9 mouse cellular contexts compared by ENCODE assay signal in genomic region chr17:26999996-27000395, GRCm38 (mm10). TPM values are rescaled to one million over a fixed set of nuclear protein-coding genes. Genes with fewer than 3 reads are reported as not detected.
DNase-seq lines count a peak whose midpoint lies in the region; ATAC-seq and TF ChIP-seq lines count a peak whose summit lies in the region.
"Had no signal": no experiment of that assay in that cellular context is flagged by ENCODE, and none has a peak within 500 bp of the region (broad histone marks: within the 10 kb centered on the region; RNA-seq: fewer than 3 reads in every experiment).

No protein-coding gene starts in this region.

- no peaks in the 10 kb centered on the region; the same call in 1 of the 2 replicates for H3K27me3 ChIP-seq in neural tube, embryonic 13.5 days
- no peaks in the 10 kb centered on the region for H3K27me3 ChIP-seq in intestine, postnatal 0 days (replicated peaks; ENCODE audit: control insufficient read depth, insufficient read depth, low read length)
- H3K27me3 ChIP-seq: neural tube, embryonic 12.5 days had no signal

- TF ChIP-seq CTCF in intestine, postnatal 0 days (IDR thresholded peaks at IDR 0.05; ENCODE audit: low read depth): no peak

- DNase-seq in gastrocnemius, adult 18-20 months (ENCODE audit: low spot score): peak; percentile 15
- DNase-seq in gastrocnemius, postnatal 4 days (ENCODE audit: low spot score in 2 of 2): no peak
- DNase-seq in neural tube, embryonic 10.5 days (ENCODE audit: extremely low spot score, low spot score): no peak
- DNase-seq in right cerebral cortex, postnatal 14 days: peak; percentile 47
- DNase-seq in adrenal gland, postnatal 10 days: no peak
- no peak for DNase-seq in urinary bladder, postnatal 4 days (ENCODE audit: low spot score in 2 of 2)

- no peak overlapping the region for H3K9ac ChIP-seq in neural tube, embryonic 13.5 days
- H3K9ac ChIP-seq in intestine, postnatal 0 days (ENCODE audit: low read depth, low read length): no peak overlapping the region
- H3K9ac ChIP-seq: neural tube, embryonic 12.5 days had no signal

- no peaks in the 10 kb centered on the region for H3K9me3 ChIP-seq in neural tube, embryonic 13.5 days
- no peaks in the 10 kb centered on the region for H3K9me3 ChIP-seq in intestine, postnatal 0 days (ENCODE audit: control insufficient read depth)
- H3K9me3 ChIP-seq: neural tube, embryonic 12.5 days had no signal

- H3K4me2 ChIP-seq in neural tube, embryonic 13.5 days: no peak overlapping the region
- peak overlapping the region; percentile 35 for H3K4me2 ChIP-seq in intestine, postnatal 0 days (replicated peaks; ENCODE audit: low read depth)
- H3K4me2 ChIP-seq: neural tube, embryonic 12.5 days had no signal

- no peak for ATAC-seq in neural tube, embryonic 13.5 days (ENCODE audit: low read depth)
- ATAC-seq in intestine, postnatal 0 days: no peak

- peaks cover 6% of the 10 kb centered on the region for H3K4me1 ChIP-seq in neural tube, embryonic 13.5 days (replicated peaks)
- H3K4me1 ChIP-seq in intestine, postnatal 0 days (replicated peaks; ENCODE audit: control insufficient read depth, insufficient read depth, low read length): no peaks in the 10 kb centered on the region; the same call in none of the 2 replicates
- H3K4me1 ChIP-seq: neural tube, embryonic 12.5 days had no signal

- 73% methylated on average over 12 of the region's 12 CpGs for WGBS in neural tube, embryonic 13.5 days
- 63% methylated on average over 12 of the region's 12 CpGs for WGBS in intestine, postnatal 0 days

- no peaks in the 10 kb centered on the region for H3K36me3 ChIP-seq in neural tube, embryonic 13.5 days
- no peaks in the 10 kb centered on the region for H3K36me3 ChIP-seq in intestine, postnatal 0 days (ENCODE audit: control insufficient read depth, insufficient read depth)

- no peak overlapping the region for H3K4me3 ChIP-seq in neural tube, embryonic 13.5 days
- no peak overlapping the region for H3K4me3 ChIP-seq in intestine, postnatal 0 days (ENCODE audit: low read depth, low read length)
- H3K4me3 ChIP-seq: neural tube, embryonic 12.5 days had no signal

- H3K27ac ChIP-seq in neural tube, embryonic 13.5 days (replicated peaks): peak overlapping the region; percentile 38; the same call in 1 of the 2 replicates
- no peak overlapping the region for H3K27ac ChIP-seq in intestine, postnatal 0 days (ENCODE audit: low read depth, low read length)
- H3K27ac ChIP-seq: neural tube, embryonic 12.5 days had no signal

RNA-seq across cellular contexts. Expression of gene Zbtb9, which starts 27.0 kb away (rescaled TPM):
- total RNA-seq in gastrocnemius, adult 18-20 months (2021): under 1 TPM; 0.66 TPM
- total RNA-seq in gastrocnemius, postnatal 4 days (2021): 1 to 10 TPM; 4.1 to 4.8 TPM
- 17.8 and 19.8 TPM in 2 replicates for polyA plus RNA-seq in neural tube, embryonic 13.5 days (2015; fragmentation: Nextera tagmentation; extraction: Ambion mirVana)
- 6.5 and 6.7 TPM in 2 replicates for polyA plus RNA-seq in intestine, postnatal 0 days (2015; fragmentation: Nextera tagmentation; extraction: Ambion mirVana)
- 1 to 10 TPM; 5.2 to 7.4 TPM for total RNA-seq in adrenal gland, postnatal 10 days (2021)

RNA-seq across cellular contexts. Expression of gene Bak1, which starts 28.8 kb away (rescaled TPM):
- total RNA-seq in gastrocnemius, adult 18-20 months (2021): 10 to 100 TPM; 18.0 to 20.0 TPM
- total RNA-seq in gastrocnemius, postnatal 4 days (2021): 10 to 100 TPM; 30.2 to 35.2 TPM
- 2.8 and 3.3 TPM in 2 replicates for polyA plus RNA-seq in neural tube, embryonic 13.5 days (2015; fragmentation: Nextera tagmentation; extraction: Ambion mirVana)
- polyA plus RNA-seq in intestine, postnatal 0 days (2015; fragmentation: Nextera tagmentation; extraction: Ambion mirVana): 18.1 and 18.2 TPM in 2 replicates
- total RNA-seq in adrenal gland, postnatal 10 days (2021): 10 to 100 TPM; 35.4 to 42.4 TPM

RNA-seq across cellular contexts. Expression of gene Itpr3, which starts 57.1 kb away (rescaled TPM):
- 1 to 10 TPM; 1.4 to 2.2 TPM for total RNA-seq in gastrocnemius, adult 18-20 months (2021)
- total RNA-seq in gastrocnemius, postnatal 4 days (2021): 1 to 10 TPM; 8.7 to 9.1 TPM
- polyA plus RNA-seq in neural tube, embryonic 13.5 days (2015; fragmentation: Nextera tagmentation; extraction: Ambion mirVana): 1.4 and 1.5 TPM in 2 replicates
- 6.1 and 7.2 TPM in 2 replicates for polyA plus RNA-seq in intestine, postnatal 0 days (2015; fragmentation: Nextera tagmentation; extraction: Ambion mirVana)
- 1 to 10 TPM; 8.7 to 9.7 TPM for total RNA-seq in adrenal gland, postnatal 10 days (2021)

RNA-seq across cellular contexts. Expression of gene Syngap1, which starts 58.9 kb away (rescaled TPM):
- total RNA-seq in gastrocnemius, adult 18-20 months (2021): 1 to 10 TPM; 2.2 to 2.8 TPM
- 10 to 100 TPM; 20.8 to 23.8 TPM for total RNA-seq in gastrocnemius, postnatal 4 days (2021)
- 4.1 and 4.9 TPM in 2 replicates for polyA plus RNA-seq in neural tube, embryonic 13.5 days (2015; fragmentation: Nextera tagmentation; extraction: Ambion mirVana)
- 0.35 and 0.39 TPM in 2 replicates for polyA plus RNA-seq in intestine, postnatal 0 days (2015; fragmentation: Nextera tagmentation; extraction: Ambion mirVana)
- total RNA-seq in adrenal gland, postnatal 10 days (2021): 10 to 100 TPM; 15.7 to 21.6 TPM

Comparison
In these comparisons a context has a peak if more than half of its experiments do, and no peak if none do; other contexts are left out.
1. DNase-seq: peak in gastrocnemius, adult 18-20 months (single experiment) and right cerebral cortex, postnatal 14 days (single experiment); none in gastrocnemius, postnatal 4 days (0 of 2), neural tube, embryonic 10.5 days (single experiment), adrenal gland, postnatal 10 days (single experiment) and urinary bladder, postnatal 4 days (0 of 2).